Mouse (Mus musculus) heart, embryonic 11.5 days (tissue): ENCODE data around the gene Kmt5a. TPM values are rescaled to one million over a fixed set of nuclear protein-coding genes. Genes with fewer than 3 reads are reported as not detected.

ENCODE experiments used
- ATAC-seq: fragments of 200-750 bp; cut with Nextera tagmentation; replicated peaks from 2 replicates; pipeline ENCODE4 v1.8.0; 2017; ENCODE audit warnings: moderate library complexity; ENCODE audit not compliant: insufficient number of reproducible peaks, low FRiP score, low TSS enrichment
- H3K27ac ChIP-seq: fragments of 300-500 bp; sonication (generic); 2 replicates; pipeline ENCODE4 v1.5.1; 2014; ENCODE audit warnings: mild to moderate bottlenecking, low read depth, low read length
- H3K27me3 ChIP-seq: fragments of 300-500 bp; sonication (generic); 2 replicates; pipeline ENCODE4 v1.6.1; 2014; ENCODE audit warnings: mild to moderate bottlenecking, low read length, mixed read lengths; ENCODE audit not compliant: control insufficient read depth, insufficient read depth
- H3K36me3 ChIP-seq: fragments of 300-500 bp; sonication (generic); 2 replicates; pipeline ENCODE4 v1.6.1; 2014; ENCODE audit warnings: mild to moderate bottlenecking, low read length, moderate library complexity, mixed read lengths; ENCODE audit not compliant: control insufficient read depth, insufficient read depth
- H3K4me1 ChIP-seq: fragments of 300-500 bp; sonication (generic); 2 replicates; pipeline ENCODE4 v1.6.1; 2014; ENCODE audit warnings: low read length; ENCODE audit not compliant: control insufficient read depth, insufficient read depth
- H3K4me2 ChIP-seq: fragments of 300-500 bp; sonication (generic); 2 replicates; pipeline ENCODE4 v1.6.1; 2014; ENCODE audit warnings: mild to moderate bottlenecking, moderate library complexity
- H3K4me3 ChIP-seq: fragments of 300-500 bp; sonication (generic); 2 replicates; pipeline ENCODE4 v1.5.1; 2014; ENCODE audit warnings: low read depth, low read length
- H3K9ac ChIP-seq: fragments of 300-500 bp; sonication (generic); 2 replicates; pipeline ENCODE4 v1.6.1; 2014; ENCODE audit warnings: mild to moderate bottlenecking, low read depth, low read length, moderate library complexity
- H3K9me3 ChIP-seq: fragments of 300-500 bp; sonication (generic); replicated peaks from 2 replicates; pipeline ENCODE4 v1.6.1; 2016; ENCODE audit warnings: low read length; ENCODE audit not compliant: control insufficient read depth
- WGBS: fragments of 180-500 bp; shearing (Covaris S2); extraction: QIAGEN DNeasy Blood & Tissue Kit; methylation state at CpG from one replicate; pipeline ENCODE4 v1.1.7; 2014; ENCODE audit not compliant: insufficient replicate concordance; 5-methylcytosine and 5-hydroxymethylcytosine counted together
- microRNA-seq: library from miRNA; unstranded; fragments of <30 nt; microRNA quantifications from one replicate; pipeline ENCODE4, GENCODE M21; 2016; ENCODE audit warnings: borderline number of aligned reads
- polyA plus RNA-seq: library from polyadenylated mRNA; unstranded; fragments of >200 nt; fragmentation: Nextera tagmentation; extraction: Ambion mirVana; gene quantifications from 2 replicates; pipeline ENCODE4 v1.2.1, GENCODE M21; 2014

Gene Kmt5a
- polyA plus RNA-seq, 1 experiment from 2014 or later, result 93.9 TPM

DNA sequence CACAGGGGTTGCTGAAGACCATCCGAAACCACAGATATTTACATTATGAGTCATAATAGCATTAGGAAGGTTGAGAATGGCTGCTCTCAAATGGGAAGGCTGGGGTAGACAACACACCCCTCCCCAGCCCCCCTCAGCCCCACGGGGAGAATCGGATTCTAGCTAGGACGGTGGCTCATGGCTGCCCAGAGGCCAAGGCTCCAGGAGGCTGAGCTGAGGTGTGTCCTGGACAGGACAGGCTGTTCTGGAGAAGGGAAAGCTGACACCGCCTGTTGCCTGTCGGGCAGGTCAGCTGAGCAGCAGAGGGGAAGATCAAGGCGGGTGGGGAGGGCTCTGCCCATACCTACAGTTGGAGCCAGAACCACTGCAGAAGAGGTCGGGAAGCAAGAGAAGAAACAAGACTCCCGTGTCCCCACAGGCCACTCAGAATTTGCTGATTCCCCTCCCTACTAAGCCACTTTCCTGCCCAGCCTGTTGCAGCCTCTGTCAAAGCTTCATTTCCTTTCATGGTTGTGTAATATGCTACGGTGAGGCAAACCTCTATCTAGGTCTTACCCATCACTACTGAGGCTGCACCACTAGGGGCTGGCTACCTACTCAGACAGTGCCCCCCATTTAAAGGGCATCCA is 67.1 kb downstream of the Kmt5a start:
- no peak overlapping the region for H3K27ac ChIP-seq
- WGBS, result 48% methylated on average over 10 of the region's 10 CpGs

DNA sequence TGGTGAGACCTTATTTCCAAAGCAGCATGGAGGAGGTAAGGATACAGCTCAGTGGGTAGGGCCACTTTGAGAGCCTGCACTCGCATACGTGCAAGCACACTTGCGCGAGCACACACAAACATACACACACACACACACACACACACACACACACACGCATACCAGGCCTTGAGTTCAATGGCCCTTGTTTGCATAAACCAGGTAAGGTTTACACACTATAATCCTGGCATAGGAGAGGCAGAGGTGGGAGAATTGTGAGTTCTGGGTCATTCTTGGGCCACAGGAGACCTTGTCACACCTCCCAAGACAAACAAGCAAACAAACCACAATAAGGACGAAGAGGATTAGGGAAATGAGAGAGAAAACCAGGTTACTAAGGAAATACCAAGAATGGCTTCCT is 69.5 kb downstream of the Kmt5a start:
- Histone ChIP-seq H3K36me3 (peaks cover 14% of the 10 kb centered on the region), H3K27me3 (no peaks in the 10 kb centered on the region), H3K4me2 (no peak overlapping the region), H3K4me3 (no peak overlapping the region), H3K9ac (no peak overlapping the region), H3K9me3 (no peaks in the 10 kb centered on the region), H3K4me1 (peaks cover 8% of the 10 kb centered on the region), H3K27ac (no peak overlapping the region)
- WGBS, result 92% methylated on average over 6 of the region's 6 CpGs
- no peak for ATAC-seq

More for the DNA sequence above, 67.1 kb downstream of the Kmt5a start:
- no peaks in the 10 kb centered on the region for H3K9me3 ChIP-seq
- peaks cover 8% of the 10 kb centered on the region for H3K4me1 ChIP-seq
- no peak overlapping the region for H3K4me3 ChIP-seq
- no peaks in the 10 kb centered on the region for H3K27me3 ChIP-seq
- ATAC-seq, result no peak
- no peak overlapping the region for H3K9ac ChIP-seq
- no peak overlapping the region for H3K4me2 ChIP-seq
- peaks cover 15% of the 10 kb centered on the region; the same call in 1 of the 2 replicates for H3K36me3 ChIP-seq

DNA sequence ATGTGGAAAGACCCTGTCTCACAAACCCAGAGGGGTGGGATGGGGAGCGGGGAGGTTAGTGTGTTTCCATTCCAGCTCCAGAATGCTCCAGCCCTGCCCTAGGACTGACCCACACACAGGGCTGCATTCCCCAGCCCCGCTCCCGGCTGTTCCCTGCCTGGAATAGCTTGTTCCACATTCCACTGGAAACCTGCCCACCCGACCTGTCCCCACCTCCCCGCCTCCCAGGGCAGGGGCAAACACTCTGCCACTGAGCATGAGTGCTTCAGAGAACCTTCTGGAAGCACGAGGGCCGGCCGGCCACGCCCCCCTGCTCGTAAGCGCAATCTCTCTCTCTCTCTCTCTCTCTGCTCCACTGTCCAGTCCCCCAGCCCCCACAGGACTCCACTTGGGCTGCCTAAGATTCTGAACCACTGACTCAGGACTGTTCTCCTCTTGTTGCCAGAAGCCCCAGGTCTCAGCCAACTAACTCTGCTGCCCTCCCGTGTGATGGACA is 70.1 kb downstream of the Kmt5a start:
- Histone ChIP-seq H3K4me2 (no peak overlapping the region), H3K9ac (no peak overlapping the region), H3K9me3 (no peaks in the 10 kb centered on the region), H3K4me1 (peaks cover 8% of the 10 kb centered on the region), H3K27ac (no peak overlapping the region), H3K36me3 (peaks cover 15% of the 10 kb centered on the region), H3K4me3 (no peak overlapping the region), H3K27me3 (no peaks in the 10 kb centered on the region)
- 0 out of 2 replicates have a peak, but pooled peaks have one; percentile 14 for ATAC-seq
- WGBS, result 54% methylated on average over 12 of the region's 12 CpGs

DNA sequence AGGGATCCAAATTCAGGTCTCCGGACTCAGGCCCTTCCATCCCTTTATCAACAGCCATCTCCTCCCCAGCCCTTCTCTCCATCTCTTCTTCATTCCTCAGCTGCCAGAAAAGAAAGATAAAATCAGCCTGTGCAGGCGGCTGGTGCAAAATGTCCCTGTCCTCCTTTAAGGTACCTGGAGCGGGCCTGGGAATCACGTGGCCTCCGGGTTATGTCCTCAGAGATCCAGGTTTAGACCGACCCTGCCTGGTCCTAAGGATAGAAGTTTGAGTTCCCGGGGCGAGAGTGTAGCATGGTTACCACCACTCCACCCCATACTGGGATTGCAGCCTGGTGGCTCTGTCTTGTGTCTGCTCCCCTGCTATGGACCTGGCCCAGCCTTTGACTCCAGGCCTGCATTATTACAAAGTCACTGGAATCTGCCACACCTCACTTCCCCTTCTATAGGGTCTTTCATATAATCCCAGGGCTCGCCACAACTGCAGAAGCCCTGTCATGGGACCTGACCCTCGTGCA is 70.9 kb downstream of the Kmt5a start:
- Histone ChIP-seq H3K4me1 (peaks cover 8% of the 10 kb centered on the region), H3K4me3 (no peak overlapping the region), H3K9ac (no peak overlapping the region), H3K9me3 (no peaks in the 10 kb centered on the region), H3K36me3 (peaks cover 15% of the 10 kb centered on the region), H3K27ac (no peak overlapping the region), H3K4me2 (no peak overlapping the region), H3K27me3 (no peaks in the 10 kb centered on the region)
- 71% methylated on average over 10 of the region's 10 CpGs for WGBS
- no peak for ATAC-seq

Small RNA genes within 50 kb of the gene (microRNA-seq; reads per million reads assigned to microRNA genes)
- 0.68 reads per million, percentile 4 among the genes with 10 or more reads in this experiment for gene Gm27486

Other genes starting within 250 kb of the Kmt5a start
- 7.0 and 7.8 TPM in 2 replicates for gene Pitpnm2, start 190.2 kb upstream of the Kmt5a start, polyA plus RNA-seq
- gene Mphosph9, start 112.0 kb upstream of the Kmt5a start, polyA plus RNA-seq, result 11.5 and 15.5 TPM in 2 replicates
- gene 2810006K23Rik, start 111.8 kb upstream of the Kmt5a start, polyA plus RNA-seq, result 14.8 and 19.1 TPM in 2 replicates
- 94.3 and 96.8 TPM in 2 replicates for gene Cdk2ap1, start 76.8 kb upstream of the Kmt5a start, polyA plus RNA-seq
- 59.9 and 81.6 TPM in 2 replicates for gene Sbno1, start 13.9 kb upstream of the Kmt5a start, polyA plus RNA-seq
- 15.5 and 16.3 TPM in 2 replicates for gene Rilpl2, start 38.4 kb downstream of the Kmt5a start, polyA plus RNA-seq
- gene Snrnp35, start 43.2 kb downstream of the Kmt5a start, polyA plus RNA-seq, result 12.4 and 12.8 TPM in 2 replicates
- 25.3 and 27.6 TPM in 2 replicates for gene Rilpl1, start 91.5 kb downstream of the Kmt5a start, polyA plus RNA-seq
- 490 and 526 TPM in 2 replicates for gene Tmed2, start 100.8 kb downstream of the Kmt5a start, polyA plus RNA-seq
- 7.5 and 8.4 TPM in 2 replicates for gene Ddx55, start 112.9 kb downstream of the Kmt5a start, polyA plus RNA-seq
- gene Eif2b1, start 139.2 kb downstream of the Kmt5a start, polyA plus RNA-seq, result 70.0 and 72.9 TPM in 2 replicates
- 36.8 and 39.7 TPM in 2 replicates for gene Gtf2h3, start 139.2 kb downstream of the Kmt5a start, polyA plus RNA-seq
- 35.6 and 38.6 TPM in 2 replicates for gene Atp6v0a2, start 188.6 kb downstream of the Kmt5a start, polyA plus RNA-seq